Mouse (Mus musculus) embryonic fibroblast, embryonic 13.5 days (primary cell): ENCODE measurements around the gene Stab1.

Source experiments
- CTCF ChIP-seq: IDR thresholded peaks from 2 replicates; pipeline ENCODE4 v1.5.1; 2011; ENCODE audit warnings: mild to moderate bottlenecking, control low read depth, low read length, moderate library complexity, borderline replicate concordance; ENCODE audit not compliant: insufficient read depth
- POLR2A ChIP-seq: IDR thresholded peaks from 2 replicates; pipeline ENCODE4 v1.6.1; 2011; ENCODE audit warnings: low read depth, mild to moderate bottlenecking, control low read depth, low read length, moderate library complexity

DNA sequence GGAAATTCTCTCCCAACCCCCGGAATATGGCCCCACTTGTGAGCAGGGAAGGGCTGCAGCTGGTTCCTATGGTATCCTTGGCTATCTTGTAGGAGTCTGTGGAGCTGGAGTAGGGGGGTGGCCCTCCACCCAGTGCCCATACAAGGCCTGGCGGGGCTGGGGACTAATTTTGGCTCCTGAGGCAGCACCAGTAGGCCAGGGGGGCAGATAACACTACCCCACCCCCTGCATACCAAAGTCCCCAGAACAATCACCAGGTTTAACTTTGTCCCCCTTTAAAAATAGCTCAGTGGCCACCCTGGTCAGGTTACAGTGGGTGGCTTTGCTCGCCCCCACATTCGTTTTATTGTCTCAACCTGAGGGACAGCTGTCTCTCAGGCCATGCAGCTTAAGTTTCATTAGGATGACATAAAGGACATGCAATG is 40.7 kb upstream of the Stab1 start:
- TF ChIP-seq POLR2A, result no peak
- TF ChIP-seq CTCF, result no peak
